Mouse (Mus musculus): ENCODE measurements at regions not wholly inside any gene's neighbourhood (a gene's known extent, or its start where the extent isn't known, plus 50 kb on each side); places are given as distances from the start of the nearest gene placed in this dataset.
"Not testable (repeated sequence)": the region's sequence is repeated elsewhere in the genome, so short reads cannot be mapped to it uniquely, and the experiment has no call there.

- TF ChIP-seq CTCF (IDR thresholded peaks at IDR 0.05; ENCODE audit: low read depth) = no peak
- ATAC-seq = no peak
- no peak overlapping the region for H3K4me2 ChIP-seq (ENCODE audit: low read depth)
Measured at GRCm38 (mm10) chr3:121584736-121585151, 52.5 kb upstream of the Slc44a3 start.

GRCm38 (mm10) chr3:121584317-121584716, 52.1 kb upstream of the Slc44a3 start:
- ATAC-seq (no peak), DNase-seq (no peak)
- Histone ChIP-seq H3K27ac (ENCODE audit: low read depth, low read length) (no peak overlapping the region), H3K4me1 (ENCODE audit: insufficient read depth) (no peaks in the 10 kb centered on the region), H3K9ac (no peak overlapping the region), H3K9me3 (ENCODE audit: low read length) (no peaks in the 10 kb centered on the region), H3K4me2 (ENCODE audit: low read depth) (no peak overlapping the region), H3K27me3 (ENCODE audit: insufficient read depth, low read length) (no peaks in the 10 kb centered on the region), H3K4me3 (ENCODE audit: low read depth, low read length) (no peak overlapping the region), H3K36me3 (ENCODE audit: insufficient read depth) (no peaks in the 10 kb centered on the region)
- no peak for TF ChIP-seq CTCF (IDR thresholded peaks at IDR 0.05; ENCODE audit: low read depth)

More at GRCm38 (mm10) chr3:121584736-121585151, 52.5 kb upstream of the Slc44a3 start:
- no peak for DNase-seq
- Histone ChIP-seq H3K27me3 (ENCODE audit: insufficient read depth, low read length) (no peaks in the 10 kb centered on the region), H3K36me3 (ENCODE audit: insufficient read depth) (no peaks in the 10 kb centered on the region), H3K9ac (no peak overlapping the region), H3K4me1 (ENCODE audit: insufficient read depth) (no peaks in the 10 kb centered on the region), H3K9me3 (ENCODE audit: low read length) (no peaks in the 10 kb centered on the region), H3K4me3 (ENCODE audit: low read depth, low read length) (no peak overlapping the region), H3K27ac (ENCODE audit: low read depth, low read length) (no peak overlapping the region)
- WGBS = 80% methylated on average over 5 of the region's 5 CpGs

- H3K4me1 ChIP-seq (ENCODE audit: insufficient read depth); DNase-seq; H3K4me2 ChIP-seq (ENCODE audit: low read depth); ATAC-seq; H3K27me3 ChIP-seq (ENCODE audit: insufficient read depth, low read length); H3K27ac ChIP-seq (ENCODE audit: low read depth, low read length); H3K9ac ChIP-seq; H3K36me3 ChIP-seq (ENCODE audit: insufficient read depth); H3K4me3 ChIP-seq (ENCODE audit: low read depth, low read length); H3K9me3 ChIP-seq (ENCODE audit: low read length): not testable (repeated sequence)
- WGBS = 87% methylated on average over 4 of the region's 4 CpGs
Measured at GRCm38 (mm10) chr3:121582711-121583110, 50.5 kb upstream of the Slc44a3 start.
